Mouse (Mus musculus) spleen, embryonic (tissue): ENCODE measurements around the gene Prep.

Source experiments
- CTCF ChIA-PET: fragments of 350-600 bp; sonication (Branson Sonifier 250); formaldehyde crosslinking; loops from one replicate; lab custom pipeline; 2022; lab: Charles Lee

Gene Prep

GRCm38 (mm10) chr10:45066931-45067308, at the start of gene Prep:
Gene Prep, plus strand, starts transcription at chr10:45067203.
- CTCF ChIA-PET: no interaction called here

DNA sequence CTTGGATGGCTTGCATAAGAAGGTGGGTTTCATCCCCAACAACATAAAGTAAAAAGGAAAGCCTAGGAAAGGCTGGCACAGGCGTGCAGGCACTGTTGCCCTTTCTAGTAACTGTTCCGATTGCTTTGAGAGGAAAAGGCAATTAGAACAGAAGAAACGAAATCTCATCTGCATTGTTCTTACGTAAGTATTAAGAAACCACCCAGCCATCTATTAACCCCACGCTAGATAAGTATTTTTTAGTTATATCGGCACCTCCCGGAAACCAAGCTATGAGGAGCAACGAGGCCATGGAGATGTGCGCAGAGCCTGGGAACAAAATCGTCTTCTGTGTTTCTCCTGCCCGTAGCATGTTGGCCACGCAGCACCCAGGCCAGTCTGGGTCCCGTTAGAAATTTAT, 49.7 kb upstream of the Prep start:
- CTCF ChIA-PET: no interaction called here

DNA sequence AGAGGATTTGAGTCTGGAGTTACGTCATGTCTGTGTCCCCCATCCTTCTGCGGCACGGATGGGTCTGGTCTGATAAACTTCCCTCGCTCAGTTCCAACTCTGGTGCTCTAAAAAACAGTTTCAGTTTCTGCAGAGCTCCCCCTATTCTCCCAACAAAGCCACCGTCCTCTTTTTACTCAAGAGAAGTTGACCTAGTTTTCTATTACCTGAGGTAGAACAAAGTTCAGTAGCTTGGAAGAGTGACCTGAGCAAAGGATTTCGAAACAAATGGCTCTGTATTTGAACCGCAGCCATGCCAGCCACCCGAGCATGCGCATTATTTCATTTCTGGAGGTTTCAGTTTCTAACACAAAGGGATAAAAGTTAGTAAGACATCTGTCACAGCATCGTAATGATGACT, 49.2 kb upstream of the Prep start:
- CTCF ChIA-PET: no interaction called here

- CTCF ChIA-PET: no interaction called here
Measured at GRCm38 (mm10) chr10:45019418-45019817, 47.6 kb upstream of the Prep start.

DNA sequence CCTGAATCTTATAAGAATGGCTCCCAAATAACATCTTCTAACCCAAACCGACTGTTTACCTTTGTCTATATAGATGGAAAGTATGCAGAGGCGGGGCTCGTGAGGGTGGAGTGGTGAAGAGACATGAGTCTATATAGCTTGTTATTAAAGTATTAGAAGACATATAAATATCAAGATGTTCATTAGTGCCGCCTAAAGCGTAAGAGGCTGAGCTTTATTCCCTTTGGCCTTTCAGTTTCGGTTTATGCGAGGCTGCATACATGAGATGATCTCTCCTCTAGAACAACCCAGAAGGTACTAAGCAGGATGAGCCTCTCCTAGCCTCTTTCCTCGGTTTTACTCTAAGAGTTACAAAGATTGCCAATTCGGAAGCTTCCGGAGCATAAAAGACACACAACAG, 47.2 kb upstream of the Prep start:
- CTCF ChIA-PET: no interaction called here

DNA sequence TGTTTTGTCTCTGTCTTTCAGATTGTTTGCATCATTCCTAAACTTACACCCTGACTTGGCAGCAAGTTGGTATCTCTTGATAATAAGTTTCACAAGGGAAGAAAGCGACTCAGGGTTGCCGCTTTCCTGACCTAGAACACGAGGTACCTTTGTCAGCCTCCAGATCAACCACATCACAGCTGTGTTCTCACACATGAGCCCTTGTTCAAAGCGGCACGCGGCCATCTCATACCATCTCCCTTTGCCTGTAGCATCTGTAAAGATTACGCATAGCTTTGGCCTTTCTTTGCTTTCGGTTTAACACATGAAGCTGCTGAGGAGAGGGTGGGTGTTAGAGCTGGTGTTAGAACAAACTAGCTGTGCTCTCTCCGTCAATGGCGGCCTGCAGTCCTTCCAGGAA, 46.7 kb upstream of the Prep start:
- CTCF ChIA-PET: no interaction called here

GRCm38 (mm10) chr10:45025184-45025583, 41.8 kb upstream of the Prep start:
- CTCF ChIA-PET: no interaction called here

DNA sequence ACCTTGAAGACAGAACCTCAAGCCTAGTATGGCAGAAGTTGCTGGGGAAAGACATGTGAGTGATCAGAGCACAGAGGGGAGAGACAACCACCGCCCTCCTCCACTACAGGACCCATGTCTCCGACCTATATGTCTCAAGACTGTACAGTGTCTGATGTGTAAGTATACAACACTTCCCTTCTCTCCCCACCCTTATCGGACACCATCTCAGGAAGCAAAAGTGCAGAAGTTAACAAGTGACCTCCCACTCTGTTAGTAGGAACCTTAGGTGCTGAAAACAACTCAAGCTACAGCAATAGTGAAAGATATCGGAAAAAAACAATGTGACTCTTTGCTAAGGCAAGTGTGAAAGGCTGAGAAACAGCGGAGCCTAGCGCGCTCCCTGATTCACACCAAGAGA, 40.1 kb upstream of the Prep start:
- CTCF ChIA-PET: no interaction called here

GRCm38 (mm10) chr10:45045268-45045928, 21.6 kb upstream of the Prep start:
- CTCF ChIA-PET: interaction anchor here (0.5 to 1.2 kb wide), 4 partner anchors 46 to 755 kb away, joined by 3 to 6 read pairs (median 4); no protein-coding TSS in a partner anchor

DNA sequence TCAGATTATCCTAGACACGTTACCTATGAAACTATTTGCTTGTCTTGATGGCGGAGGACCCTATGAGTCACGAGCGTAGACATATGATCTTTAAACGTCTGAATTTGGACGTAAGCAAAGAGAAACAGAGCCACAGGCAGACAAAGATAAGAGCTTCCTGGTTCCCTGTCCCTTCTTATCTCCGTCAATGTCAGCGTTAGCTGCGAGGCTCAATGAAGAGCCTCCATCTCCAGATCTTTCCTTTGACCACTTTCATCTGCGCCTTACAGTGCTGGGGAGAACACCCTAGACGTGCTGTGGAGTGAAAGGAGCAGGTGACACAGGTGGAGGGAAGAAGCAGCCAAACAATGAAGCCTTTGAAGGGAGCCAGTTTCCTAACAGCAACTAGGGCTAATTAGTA, 18.8 kb upstream of the Prep start:
- CTCF ChIA-PET: no interaction called here

DNA sequence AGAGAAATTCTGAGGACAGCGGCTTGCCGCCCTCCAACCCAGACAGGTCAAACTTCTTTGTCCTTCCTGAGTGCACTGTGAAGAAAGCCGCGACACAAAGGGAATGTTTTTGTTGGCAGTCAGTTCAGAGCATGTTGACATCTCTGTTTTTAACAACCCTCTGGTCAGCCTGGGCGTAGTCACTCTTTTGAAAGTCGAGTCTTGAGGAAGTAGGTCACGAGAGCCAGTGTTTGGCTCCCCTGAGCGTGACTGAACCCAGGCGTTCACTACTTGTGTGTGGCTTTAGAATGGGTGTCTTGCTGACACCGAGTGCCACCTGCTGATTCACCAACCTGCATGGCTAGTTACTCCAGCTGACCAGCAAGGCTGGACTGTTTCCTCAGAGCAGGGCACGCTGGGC, 18.4 kb upstream of the Prep start:
- CTCF ChIA-PET: no interaction called here

- CTCF ChIA-PET: no interaction called here
Measured at GRCm38 (mm10) chr10:45051125-45051744, 15.8 kb upstream of the Prep start.

DNA sequence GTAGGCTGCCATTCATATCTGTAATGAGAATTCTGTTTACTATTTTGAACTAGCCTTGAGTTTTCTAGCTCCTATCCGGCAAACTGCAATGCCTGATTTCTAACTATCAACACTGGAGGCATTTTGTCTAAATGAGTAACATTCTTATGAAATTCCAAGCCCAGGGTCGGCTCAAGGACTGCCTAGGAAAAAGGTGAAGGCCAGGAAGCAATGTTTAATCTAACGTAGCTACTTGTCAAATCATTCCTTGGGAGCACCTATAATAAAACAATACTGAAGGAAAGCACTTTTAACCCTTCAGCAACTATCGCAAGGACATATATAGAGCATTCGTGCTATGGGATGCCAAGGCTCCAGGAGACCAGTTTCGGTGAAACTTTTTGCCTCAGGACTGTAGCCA, 8.6 kb upstream of the Prep start:
- CTCF ChIA-PET: no interaction called here

DNA sequence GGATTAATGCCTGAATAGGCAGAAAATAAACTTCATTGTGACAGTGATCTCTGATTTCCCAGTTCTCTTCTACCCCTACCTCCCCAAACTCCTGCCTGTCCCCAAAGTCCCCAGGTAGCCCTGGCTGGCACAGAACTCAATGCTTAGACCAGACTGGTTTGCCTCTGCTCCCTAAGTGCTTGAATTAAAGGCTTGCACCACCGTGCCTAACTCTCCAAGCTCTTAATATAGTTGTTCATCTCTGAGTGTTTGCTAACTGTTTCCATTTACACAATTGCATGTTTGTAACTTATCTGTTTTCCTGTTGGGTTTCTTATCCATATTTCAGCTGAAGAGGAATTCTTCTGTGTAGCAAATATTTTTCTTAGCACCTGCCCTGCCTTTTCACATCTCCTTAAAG, 6.2 kb upstream of the Prep start:
- CTCF ChIA-PET: no interaction called here

DNA sequence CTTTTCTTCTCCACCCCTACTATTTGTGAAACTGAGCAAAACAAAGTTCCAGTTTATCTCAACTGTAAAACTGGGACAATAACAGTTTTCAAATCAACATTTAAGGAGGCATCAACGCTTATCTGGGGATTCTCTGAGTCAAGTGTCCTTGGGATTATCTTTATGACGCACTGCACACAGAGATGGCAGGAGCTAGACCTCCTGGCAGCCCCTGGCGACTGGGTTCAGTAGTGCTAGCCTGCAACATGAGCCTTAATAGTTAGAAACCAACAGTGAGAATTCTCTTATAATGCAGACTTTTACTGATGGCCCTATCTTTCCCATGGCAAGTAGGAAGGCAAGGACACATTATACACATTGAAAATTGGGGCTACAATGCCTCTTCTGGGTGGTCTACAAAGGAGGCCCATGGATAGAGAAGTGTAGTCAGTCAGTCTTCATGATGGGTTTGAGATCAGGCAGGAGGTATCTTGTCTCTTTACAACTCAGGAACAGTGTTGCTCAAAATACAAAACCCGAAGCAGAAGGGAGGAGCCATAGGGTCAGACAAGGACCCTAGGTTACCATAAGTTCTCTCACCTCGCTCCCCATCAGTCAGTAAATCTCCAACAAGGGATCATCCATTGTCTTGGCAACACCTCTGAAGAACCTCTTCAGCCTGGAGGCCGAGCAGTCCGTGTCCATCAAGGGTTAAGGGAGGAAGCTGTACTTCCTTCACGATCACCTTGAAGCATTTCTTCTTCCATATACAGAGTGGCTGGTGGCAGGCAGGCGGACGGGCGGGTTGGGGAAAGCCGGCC, 672 bp upstream of the Prep start:
- CTCF ChIA-PET: interaction anchor here (0.7 kb wide), 2 partner anchors 66 to 308 kb away, joined by 3 to 6 read pairs; no protein-coding TSS in a partner anchor

GRCm38 (mm10) chr10:45067436-45067925, 478 bp downstream of the Prep start:
- CTCF ChIA-PET: interaction anchor here (0.6 kb wide), 1 partner anchor 75 kb away, joined by 3 read pairs; no protein-coding TSS in a partner anchor

GRCm38 (mm10) chr10:45069557-45069956, 2.6 kb downstream of the Prep start:
- CTCF ChIA-PET: interaction anchor here (0.6 to 1.0 kb wide), 4 partner anchors 11 to 635 kb away, joined by 3 to 7 read pairs (median 4); no protein-coding TSS in a partner anchor

- CTCF ChIA-PET: interaction anchor here (0.7 to 0.8 kb wide), 2 partner anchors 22 to 380 kb away, joined by 3 read pairs; no protein-coding TSS in a partner anchor
Measured at GRCm38 (mm10) chr10:45070362-45070761, 3.4 kb downstream of the Prep start.

- CTCF ChIA-PET: no interaction called here
Measured at GRCm38 (mm10) chr10:45070929-45071813, 4.2 kb downstream of the Prep start.

DNA sequence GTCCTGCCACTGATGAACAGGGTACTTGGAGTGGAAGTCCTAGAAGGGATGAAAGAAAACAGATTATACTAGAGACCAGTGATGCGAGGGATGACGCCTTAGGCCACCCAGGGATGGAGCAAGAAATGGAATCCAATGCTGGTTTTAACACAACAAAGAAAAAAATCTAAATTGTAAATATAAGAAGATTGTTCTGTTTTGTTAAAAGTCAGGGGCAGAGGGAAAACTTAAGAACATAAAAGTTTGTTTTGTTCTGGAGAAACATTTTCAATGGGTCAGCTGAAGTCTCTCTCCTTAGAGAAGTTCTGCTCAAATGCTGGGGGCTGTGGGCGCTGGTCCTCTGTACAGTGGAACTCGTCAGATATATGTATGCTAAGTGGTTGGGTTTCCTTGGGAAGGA, 5.3 kb downstream of the Prep start:
- CTCF ChIA-PET: no interaction called here

- CTCF ChIA-PET: interaction anchor here (0.6 to 1.1 kb wide), 2 partner anchors 11 to 354 kb away, joined by 3 read pairs; no protein-coding TSS in a partner anchor
Measured at GRCm38 (mm10) chr10:45074543-45074942, 7.5 kb downstream of the Prep start.
